Mouse (Mus musculus) lung, adult 18-20 months (tissue): ENCODE data around the gene Olfr893.
"Not testable (repeated sequence)": the region's sequence is repeated elsewhere in the genome, so short reads cannot be mapped to it uniquely, and the experiment has no call there.

Source experiments
- DNase-seq, 2 experiments: peaks; one replicate each; pipeline ENCODE4 v3.0.0; 2022; ENCODE audit warnings: mixed read lengths in 2 of 2

The Olfr893 gene

DNA sequence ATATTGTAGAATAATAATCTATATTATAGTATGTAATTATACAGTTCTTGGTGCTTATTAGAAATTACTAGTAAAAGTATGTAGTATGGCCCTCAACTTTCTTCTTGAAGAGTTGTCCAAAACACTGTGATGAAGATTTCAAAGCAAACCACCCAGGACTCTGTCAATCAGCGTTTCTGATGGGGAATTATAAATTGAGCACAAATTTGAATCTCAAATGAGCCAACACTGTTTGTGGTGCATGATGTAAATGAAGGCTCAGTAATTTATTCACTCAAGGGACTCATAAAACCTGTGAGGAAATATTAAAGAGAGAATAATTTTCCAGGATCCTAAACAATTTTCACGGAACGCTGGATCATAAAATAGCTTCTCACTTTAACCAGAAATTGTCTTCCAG is at the start of gene Olfr893:
TSS of gene Olfr893 (plus strand) at position 301 of the 400 bp plus-strand sequence.
- DNase-seq: no peak

DNA sequence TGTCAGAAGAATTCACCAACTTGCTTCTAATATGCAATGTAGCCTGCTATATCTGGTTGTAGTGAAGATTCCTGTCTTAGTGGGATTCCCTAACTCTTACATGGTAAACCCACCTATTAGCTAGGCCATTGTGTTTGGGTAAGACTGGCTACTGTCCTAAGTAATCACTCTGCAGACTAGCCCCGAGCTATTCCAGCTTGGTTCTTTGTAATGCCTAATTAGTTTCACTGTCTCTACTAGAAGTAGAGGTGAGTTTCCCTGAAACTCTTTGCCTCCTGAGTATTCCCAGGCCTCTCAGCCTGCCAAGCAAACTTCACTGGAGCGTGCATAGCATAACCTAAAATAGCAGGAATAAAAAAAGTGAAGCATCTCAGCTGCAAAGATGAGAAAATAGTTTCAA is 39.8 kb upstream of the Olfr893 start:
- DNase-seq: not testable (repeated sequence)

DNA sequence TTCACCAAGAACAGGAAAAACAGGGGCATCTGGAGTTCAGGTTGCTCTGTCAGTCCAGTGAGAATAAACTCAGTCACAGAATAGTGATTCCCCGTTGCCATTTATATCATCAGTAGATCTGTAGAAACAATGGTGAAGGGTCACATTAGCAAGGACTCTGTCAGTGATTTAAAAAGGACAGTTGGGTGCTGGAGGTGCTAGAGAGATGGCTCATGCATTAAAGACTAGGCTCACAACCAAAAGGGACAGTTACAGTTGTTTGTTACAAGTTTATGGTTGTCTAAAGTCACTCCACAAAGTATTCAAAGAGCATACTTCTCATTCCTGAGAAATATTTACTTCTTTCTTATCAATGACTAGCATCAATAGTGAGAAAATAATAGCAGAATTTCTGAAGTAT is 27.4 kb upstream of the Olfr893 start, which contains the start of gene Olfr891:
TSS of gene Olfr891 (minus strand) at position 101 of the 400 bp plus-strand sequence.
- DNase-seq: no peak

DNA sequence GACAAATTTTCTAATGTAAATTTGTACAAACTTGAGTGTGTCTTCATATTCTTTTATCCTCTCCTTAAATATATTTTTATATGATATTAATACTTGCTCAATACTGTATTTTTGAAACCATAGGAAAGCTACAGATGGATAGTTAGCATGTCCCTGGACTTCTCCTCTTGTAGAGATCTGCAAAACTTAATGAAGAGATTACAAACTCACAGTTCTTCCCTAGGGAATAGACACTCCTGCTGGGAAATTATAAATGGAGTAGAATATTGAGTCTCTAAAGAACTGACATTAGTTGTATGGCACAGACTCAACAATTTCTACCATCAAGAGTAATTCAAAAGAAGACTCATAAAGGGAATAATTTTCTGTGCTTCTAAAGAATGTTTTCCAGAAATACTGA is 9.6 kb downstream of the Olfr893 start, which contains the start of gene Olfr894:
TSS of gene Olfr894 (plus strand) at position 301 of the 400 bp plus-strand sequence.
- no peak for DNase-seq

DNA sequence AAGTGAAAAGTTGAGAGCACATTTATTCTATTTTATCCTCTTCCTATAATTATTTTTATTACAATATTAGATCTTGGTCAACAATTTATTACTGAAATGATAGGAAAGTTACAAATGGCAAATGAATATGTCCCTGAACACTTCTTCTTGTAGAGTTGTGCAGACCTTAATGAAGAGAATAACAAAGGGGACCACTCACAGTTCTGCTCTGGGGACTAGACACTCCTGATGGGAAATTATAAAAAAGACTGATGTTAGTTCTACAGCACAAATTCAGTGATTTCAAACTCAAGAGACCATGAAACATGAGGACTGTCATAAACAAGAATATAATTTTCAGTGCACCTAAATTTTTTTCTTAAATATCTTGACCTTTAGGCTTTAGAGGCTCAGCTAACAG is 44.3 kb downstream of the Olfr893 start, which contains the start of gene Olfr143:
TSS of gene Olfr143 (plus strand) at position 301 of the 400 bp plus-strand sequence.
- DNase-seq: no peak
